Mouse (Mus musculus) erythroblast, adult 5-6 weeks (primary cell): ENCODE results near the gene 0610010F05Rik. TPM values are rescaled to one million over a fixed set of nuclear protein-coding genes. Genes with fewer than 3 reads are reported as not detected.
A peak's percentile ranks its signal among the peaks of the same experiment; 100 is the strongest.
"Not testable (repeated sequence)": the region's sequence is repeated elsewhere in the genome, so short reads cannot be mapped to it uniquely, and the experiment has no call there.

ENCODE experiments used
- ATAC-seq: replicated peaks from 2 replicates; pipeline ENCODE4 v1.8.0; 2016; ENCODE audit warnings: moderate number of reproducible peaks, mild to moderate bottlenecking, moderate TSS enrichment, inconsistent platforms; ENCODE audit not compliant: poor library complexity, low FRiP score, severe bottlenecking
- total RNA-seq, 2 experiments: library from RNA; stranded (forward) in 1 of 2; stranded (reverse) in 1 of 2; fragments of 150-400 nt in 1 of 2; fragments of 200-764, 138-1000 nt in 1 of 2; gene quantifications; 2 replicates each; pipeline versions ENCODE4 v1.2.3 to v1.2.4; 2015 to 2017; ENCODE audit warnings: low replicate concordance in 2 of 2

Gene 0610010F05Rik
- total RNA-seq, 2 experiments from 2014 or later, result 4.7 to 23.8 TPM

GRCm38 (mm10) chr11:23607291-23607690 lies 26.1 kb downstream of the 0610010F05Rik start:
- ATAC-seq, result not testable (repeated sequence)

GRCm38 (mm10) chr11:23570130-23570529 lies 63.3 kb downstream of the 0610010F05Rik start:
- ATAC-seq, result no peak

GRCm38 (mm10) chr11:23565761-23566160 lies 67.7 kb downstream of the 0610010F05Rik start:
- peak; percentile 87 for ATAC-seq

GRCm38 (mm10) chr11:23557039-23557630 lies 76.3 kb downstream of the 0610010F05Rik start:
- no peak for ATAC-seq

- no peak for ATAC-seq
These were observed 96.0 kb downstream of the 0610010F05Rik start for GRCm38 (mm10) chr11:23537446-23537845.

GRCm38 (mm10) chr11:23520473-23521205 lies 112.8 kb downstream of the 0610010F05Rik start, which contains the start of gene 1700093K21Rik:
Gene 1700093K21Rik, minus strand, starts transcription at chr11:23521155.
- ATAC-seq, result no peak

GRCm38 (mm10) chr11:23518981-23519380 lies 114.5 kb downstream of the 0610010F05Rik start:
- ATAC-seq, result no peak

GRCm38 (mm10) chr11:23515315-23515714 lies 118.1 kb downstream of the 0610010F05Rik start:
- no peak for ATAC-seq

Other genes starting within 250 kb of the 0610010F05Rik start
- 9.2 and 16.1 TPM in 2 replicates for gene Ahsa2, start 135.6 kb downstream of the 0610010F05Rik start, total RNA-seq (2015; ENCODE audit: low replicate concordance)
- gene Ahsa2, start 135.6 kb downstream of the 0610010F05Rik start, total RNA-seq (2017; ENCODE audit: low replicate concordance), result 12.9 and 15.8 TPM in 2 replicates
- not detected in 2 replicates for gene 1700093K21Rik, start 112.5 kb downstream of the 0610010F05Rik start, total RNA-seq (2015; ENCODE audit: low replicate concordance)
- not detected in 2 replicates for gene 1700093K21Rik, start 112.5 kb downstream of the 0610010F05Rik start, total RNA-seq (2017; ENCODE audit: low replicate concordance)
- gene Pus10, start 32.0 kb upstream of the 0610010F05Rik start, total RNA-seq (2015; ENCODE audit: low replicate concordance), result 7.7 and 16.3 TPM in 2 replicates
- 8.9 and 9.2 TPM in 2 replicates for gene Pus10, start 32.0 kb upstream of the 0610010F05Rik start, total RNA-seq (2017; ENCODE audit: low replicate concordance)
- 4.2 and 6.9 TPM in 2 replicates for gene Pex13, start 32.3 kb upstream of the 0610010F05Rik start, total RNA-seq (2015; ENCODE audit: low replicate concordance)
- gene Pex13, start 32.3 kb upstream of the 0610010F05Rik start, total RNA-seq (2017; ENCODE audit: low replicate concordance), result 2.5 and 2.6 TPM in 2 replicates
- 6.5 and 8.6 TPM in 2 replicates for gene Rel, start 137.3 kb upstream of the 0610010F05Rik start, total RNA-seq (2015; ENCODE audit: low replicate concordance)
- 1.3 and 1.8 TPM in 2 replicates for gene Rel, start 137.3 kb upstream of the 0610010F05Rik start, total RNA-seq (2017; ENCODE audit: low replicate concordance)